Mouse (Mus musculus): ENCODE measurements around the gene Ncapd3.
A peak's percentile ranks its signal among the peaks of the same experiment; 100 is the strongest.

Ncapd3 gene

GRCm38 (mm10) chr9:27043892-27044291 lies 13.9 kb downstream of the Ncapd3 start:
- DNase-seq (ENCODE audit: low read depth, low spot score): no peak

GRCm38 (mm10) chr9:27049492-27049891 lies 19.5 kb downstream of the Ncapd3 start:
- DNase-seq (ENCODE audit: low read depth, low spot score): no peak

- DNase-seq (ENCODE audit: low read depth, low spot score): no peak
These were observed 28.4 kb downstream of the Ncapd3 start for GRCm38 (mm10) chr9:27058341-27058740.

GRCm38 (mm10) chr9:27070895-27071294 lies 40.9 kb downstream of the Ncapd3 start:
- DNase-seq (ENCODE audit: low read depth, low spot score): no peak

GRCm38 (mm10) chr9:27074677-27075076 lies 44.7 kb downstream of the Ncapd3 start:
- no peak for DNase-seq (ENCODE audit: low read depth, low spot score)

GRCm38 (mm10) chr9:27075812-27076211 lies 45.8 kb downstream of the Ncapd3 start:
- no peak for DNase-seq (ENCODE audit: low read depth, low spot score)

GRCm38 (mm10) chr9:27086256-27086655 lies 56.3 kb downstream of the Ncapd3 start:
- no peak for DNase-seq (ENCODE audit: low read depth, low spot score)

- DNase-seq (ENCODE audit: low read depth, low spot score): no peak
These were observed 57.4 kb downstream of the Ncapd3 start for GRCm38 (mm10) chr9:27087402-27087801.

GRCm38 (mm10) chr9:27090134-27090533 lies 60.2 kb downstream of the Ncapd3 start:
- no peak for DNase-seq (ENCODE audit: low read depth, low spot score)

- DNase-seq (ENCODE audit: low read depth, low spot score): no peak
These were observed 61.1 kb downstream of the Ncapd3 start for GRCm38 (mm10) chr9:27090801-27091775.

GRCm38 (mm10) chr9:27092916-27093315 lies 62.9 kb downstream of the Ncapd3 start:
- DNase-seq (ENCODE audit: low read depth, low spot score): no peak

- DNase-seq (ENCODE audit: low read depth, low spot score): no peak
These were observed 68.1 kb downstream of the Ncapd3 start for GRCm38 (mm10) chr9:27098092-27098491.

GRCm38 (mm10) chr9:27098557-27098956 lies 68.6 kb downstream of the Ncapd3 start:
- DNase-seq (ENCODE audit: low read depth, low spot score): no peak

GRCm38 (mm10) chr9:27099474-27099873 lies 69.5 kb downstream of the Ncapd3 start:
- DNase-seq (ENCODE audit: low read depth, low spot score): no peak

- DNase-seq (ENCODE audit: low read depth, low spot score): no peak
These were observed 71.5 kb downstream of the Ncapd3 start for GRCm38 (mm10) chr9:27101466-27101865.

GRCm38 (mm10) chr9:27106081-27106480 lies 76.1 kb downstream of the Ncapd3 start:
- DNase-seq (ENCODE audit: low read depth, low spot score): peak; percentile 32

- DNase-seq (ENCODE audit: low read depth, low spot score): no peak
These were observed 78.5 kb downstream of the Ncapd3 start for GRCm38 (mm10) chr9:27108451-27108850.

- no peak for DNase-seq (ENCODE audit: low read depth, low spot score)
These were observed 79.8 kb downstream of the Ncapd3 start for GRCm38 (mm10) chr9:27109533-27110514.

GRCm38 (mm10) chr9:27110681-27111080 lies 80.7 kb downstream of the Ncapd3 start:
- DNase-seq (ENCODE audit: low read depth, low spot score): no peak

GRCm38 (mm10) chr9:27111756-27112155 lies 81.8 kb downstream of the Ncapd3 start:
- DNase-seq (ENCODE audit: low read depth, low spot score): no peak

GRCm38 (mm10) chr9:27121254-27121653 lies 91.3 kb downstream of the Ncapd3 start:
- DNase-seq (ENCODE audit: low read depth, low spot score): no peak

GRCm38 (mm10) chr9:27122076-27122475 lies 92.1 kb downstream of the Ncapd3 start:
- DNase-seq (ENCODE audit: low read depth, low spot score): no peak

Measured in retina, postnatal 7 days (tissue).